Mouse (Mus musculus): ENCODE measurements around the gene Herpud2. TPM values are rescaled to one million over a fixed set of nuclear protein-coding genes. Genes with fewer than 3 reads are reported as not detected.
"Not testable (repeated sequence)": the region's sequence is repeated elsewhere in the genome, so short reads cannot be mapped to it uniquely, and the experiment has no call there.

Gene Herpud2
- polyA plus RNA-seq, 1 experiment: not detected

- 48% methylated on average over 1 of the region's 1 CpGs for WGBS
- no peak for TF ChIP-seq CTCF (IDR thresholded peaks at IDR 0.05; ENCODE audit: insufficient read depth, low read depth, low read length)
- Histone ChIP-seq H3K27ac (ENCODE audit: insufficient read depth, low read depth, low read length) (no peak overlapping the region), H3K4me1 (ENCODE audit: control insufficient read depth, insufficient read depth, low read length) (no peaks in the 10 kb centered on the region), H3K4me3 (ENCODE audit: insufficient read depth, low read depth, low read length) (no peak overlapping the region)
Observed at GRCm38 (mm10) chr9:25140330-25140729, 11.3 kb downstream of the Herpud2 start.

DNA sequence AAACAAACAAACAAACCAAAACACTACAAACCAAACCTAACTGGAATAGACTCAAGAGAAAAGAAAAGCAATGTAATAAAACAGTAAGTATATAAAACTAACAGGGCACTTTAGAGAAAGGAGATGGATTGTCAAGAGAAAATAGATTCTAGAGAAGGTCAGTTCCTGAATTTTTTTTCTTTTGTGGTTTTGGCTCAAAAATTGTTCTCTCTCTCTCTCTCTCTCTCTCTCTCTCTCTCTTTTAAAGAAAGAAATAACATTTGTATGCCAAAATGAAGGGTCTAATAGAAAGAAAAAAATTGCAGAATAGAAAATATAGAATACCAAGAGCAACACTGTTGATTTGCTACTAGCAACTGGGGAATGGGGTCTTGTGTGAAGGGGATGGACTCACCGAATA, 12.7 kb downstream of the Herpud2 start:
- Histone ChIP-seq H3K4me3 (ENCODE audit: insufficient read depth, low read depth, low read length) (no peak overlapping the region), H3K4me1 (ENCODE audit: control insufficient read depth, insufficient read depth, low read length) (no peaks in the 10 kb centered on the region), H3K27ac (ENCODE audit: insufficient read depth, low read depth, low read length) (no peak overlapping the region)
- TF ChIP-seq POLR2A (IDR thresholded peaks at IDR 0.05; ENCODE audit: insufficient read depth, low read depth, low read length) (no peak), CTCF (IDR thresholded peaks at IDR 0.05; ENCODE audit: insufficient read depth, low read depth, low read length) (no peak)
- 97% methylated on average over 1 of the region's 1 CpGs for WGBS

DNA sequence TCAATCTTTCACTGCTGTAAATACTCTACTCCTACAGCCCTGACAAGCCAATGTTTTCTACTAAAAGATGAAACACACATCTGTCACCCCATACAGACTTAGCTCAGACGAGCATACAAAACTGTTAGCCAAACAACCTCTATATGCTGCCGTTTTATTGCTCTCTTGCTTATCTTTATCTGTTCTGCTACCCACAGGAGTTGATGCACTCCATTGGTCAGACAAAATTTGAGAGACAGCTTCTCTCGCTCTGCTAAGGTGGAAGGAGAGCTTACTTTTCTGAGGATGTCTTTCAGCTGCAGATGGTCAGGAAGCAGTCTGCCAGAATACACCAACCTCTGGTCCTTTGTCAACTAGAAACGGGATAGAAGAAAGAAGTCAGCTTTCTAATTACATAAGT, 18.7 kb downstream of the Herpud2 start:
- TF ChIP-seq CTCF (IDR thresholded peaks at IDR 0.05; ENCODE audit: insufficient read depth, low read depth, low read length): no peak
- no peak for TF ChIP-seq POLR2A (IDR thresholded peaks at IDR 0.05; ENCODE audit: insufficient read depth, low read depth, low read length)
- no peak overlapping the region for H3K27ac ChIP-seq (ENCODE audit: insufficient read depth, low read depth, low read length)
- 74% methylated on average over 4 of the region's 4 CpGs for WGBS
- no peaks in the 10 kb centered on the region for H3K4me1 ChIP-seq (ENCODE audit: control insufficient read depth, insufficient read depth, low read length)
- H3K4me3 ChIP-seq (ENCODE audit: insufficient read depth, low read depth, low read length): no peak overlapping the region

- no peak for TF ChIP-seq POLR2A (IDR thresholded peaks at IDR 0.05; ENCODE audit: insufficient read depth, low read depth, low read length)
- no peak for TF ChIP-seq CTCF (IDR thresholded peaks at IDR 0.05; ENCODE audit: insufficient read depth, low read depth, low read length)
Observed at GRCm38 (mm10) chr9:25132253-25132652, 19.4 kb downstream of the Herpud2 start.

GRCm38 (mm10) chr9:25124048-25124447, 27.6 kb downstream of the Herpud2 start:
- WGBS: 89% methylated on average over 2 of the region's 2 CpGs
- no peaks in the 10 kb centered on the region for H3K4me1 ChIP-seq (ENCODE audit: control insufficient read depth, insufficient read depth, low read length)
- no peak overlapping the region for H3K4me3 ChIP-seq (ENCODE audit: insufficient read depth, low read depth, low read length)
- no peak for TF ChIP-seq CTCF (IDR thresholded peaks at IDR 0.05; ENCODE audit: insufficient read depth, low read depth, low read length)
- no peak for TF ChIP-seq POLR2A (IDR thresholded peaks at IDR 0.05; ENCODE audit: insufficient read depth, low read depth, low read length)
- no peak overlapping the region for H3K27ac ChIP-seq (ENCODE audit: insufficient read depth, low read depth, low read length)

More at GRCm38 (mm10) chr9:25132253-25132652, 19.4 kb downstream of the Herpud2 start:
- Histone ChIP-seq H3K4me1 (ENCODE audit: control insufficient read depth, insufficient read depth, low read length) (no peaks in the 10 kb centered on the region), H3K27ac (ENCODE audit: insufficient read depth, low read depth, low read length) (no peak overlapping the region), H3K4me3 (ENCODE audit: insufficient read depth, low read depth, low read length) (no peak overlapping the region)

GRCm38 (mm10) chr9:25123590-25123989, 28.0 kb downstream of the Herpud2 start:
- H3K4me3 ChIP-seq (ENCODE audit: insufficient read depth, low read depth, low read length); H3K4me1 ChIP-seq (ENCODE audit: control insufficient read depth, insufficient read depth, low read length); H3K27ac ChIP-seq (ENCODE audit: insufficient read depth, low read depth, low read length): not testable (repeated sequence)
- WGBS: 97% methylated on average over 1 of the region's 1 CpGs

DNA sequence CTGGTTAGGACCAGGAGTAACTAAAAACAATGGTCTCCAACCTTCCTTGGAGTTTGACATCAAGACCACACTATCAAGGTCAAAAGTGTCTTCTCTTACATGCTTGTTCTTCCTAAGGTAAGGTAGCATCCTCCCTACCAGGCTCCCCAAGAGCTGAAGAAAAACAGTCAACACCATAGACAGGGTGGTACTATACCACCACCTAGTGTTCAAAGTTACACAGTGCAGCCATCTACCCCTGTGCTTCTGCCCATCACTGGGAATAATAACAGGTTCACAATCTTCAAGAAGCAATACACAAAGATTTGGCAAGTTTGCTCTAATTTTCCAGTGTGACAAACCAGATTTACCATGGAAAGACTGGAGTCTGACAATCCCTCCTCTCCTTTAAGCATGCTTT, 47.0 kb downstream of the Herpud2 start:
- TF ChIP-seq POLR2A (IDR thresholded peaks at IDR 0.05; ENCODE audit: insufficient read depth, low read depth, low read length) (no peak), CTCF (IDR thresholded peaks at IDR 0.05; ENCODE audit: insufficient read depth, low read depth, low read length) (no peak)
- no peak overlapping the region for H3K27ac ChIP-seq (ENCODE audit: insufficient read depth, low read depth, low read length)
- no peak overlapping the region for H3K4me3 ChIP-seq (ENCODE audit: insufficient read depth, low read depth, low read length)
- no peaks in the 10 kb centered on the region for H3K4me1 ChIP-seq (ENCODE audit: control insufficient read depth, insufficient read depth, low read length)

DNA sequence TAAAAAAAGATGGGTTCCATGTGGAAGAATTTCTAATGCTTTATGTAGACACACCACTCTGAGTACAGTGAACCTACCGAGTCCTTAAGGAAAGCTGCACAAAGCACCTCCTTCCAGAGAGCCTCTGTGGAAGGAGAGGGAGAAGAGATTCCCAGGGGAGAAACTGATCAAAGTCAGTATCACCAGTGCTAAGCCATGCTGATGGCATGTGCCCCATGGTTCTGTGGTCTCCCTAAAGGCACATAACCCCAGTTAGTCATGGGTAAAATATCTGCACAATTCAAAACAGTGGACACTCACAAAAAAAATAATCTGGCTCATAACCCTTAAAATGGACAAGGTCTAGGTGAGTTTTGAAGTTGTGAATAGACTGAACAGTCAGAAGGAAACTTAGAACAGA, 48.7 kb downstream of the Herpud2 start:
- TF ChIP-seq CTCF (IDR thresholded peaks at IDR 0.05; ENCODE audit: insufficient read depth, low read depth, low read length) (no peak), POLR2A (IDR thresholded peaks at IDR 0.05; ENCODE audit: insufficient read depth, low read depth, low read length) (no peak)
- H3K4me1 ChIP-seq (ENCODE audit: control insufficient read depth, insufficient read depth, low read length): peaks cover 2% of the 10 kb centered on the region; the same call in 1 of the 2 replicates
- WGBS: 96% methylated on average over 1 of the region's 1 CpGs

DNA sequence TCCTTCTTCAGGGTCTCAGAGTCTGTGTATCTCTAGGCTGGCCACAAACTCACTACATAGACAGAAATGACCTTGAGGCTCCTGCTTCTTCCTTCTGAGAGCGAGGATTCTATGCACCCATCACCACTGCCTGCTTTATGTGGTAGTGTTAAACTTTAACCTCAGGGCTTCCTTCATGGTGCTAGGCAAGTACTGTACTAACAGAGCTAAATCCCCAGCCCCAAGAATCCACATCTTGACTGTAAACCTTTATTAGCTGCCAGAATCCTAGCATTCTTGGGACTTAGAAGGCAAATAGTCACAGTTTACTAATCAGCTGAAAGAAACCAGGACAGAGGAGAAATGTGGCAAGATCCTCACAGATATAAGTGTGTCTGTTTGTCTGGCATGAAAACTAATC, 60.8 kb downstream of the Herpud2 start:
- TF ChIP-seq CTCF (IDR thresholded peaks at IDR 0.05; ENCODE audit: insufficient read depth, low read depth, low read length): no peak
- no peak for TF ChIP-seq POLR2A (IDR thresholded peaks at IDR 0.05; ENCODE audit: insufficient read depth, low read depth, low read length)
- Histone ChIP-seq H3K27ac (ENCODE audit: insufficient read depth, low read depth, low read length) (no peak overlapping the region), H3K4me1 (ENCODE audit: control insufficient read depth, insufficient read depth, low read length) (no peaks in the 10 kb centered on the region), H3K4me3 (ENCODE audit: insufficient read depth, low read depth, low read length) (no peak overlapping the region)
- WGBS: 94% methylated on average over 1 of the region's 1 CpGs

More for the DNA sequence above, 48.7 kb downstream of the Herpud2 start:
- no peak overlapping the region for H3K27ac ChIP-seq (ENCODE audit: insufficient read depth, low read depth, low read length)
- no peak overlapping the region for H3K4me3 ChIP-seq (ENCODE audit: insufficient read depth, low read depth, low read length)

- no peaks in the 10 kb centered on the region for H3K4me1 ChIP-seq (ENCODE audit: control insufficient read depth, insufficient read depth, low read length)
- no peak for TF ChIP-seq POLR2A (IDR thresholded peaks at IDR 0.05; ENCODE audit: insufficient read depth, low read depth, low read length)
- no peak for TF ChIP-seq CTCF (IDR thresholded peaks at IDR 0.05; ENCODE audit: insufficient read depth, low read depth, low read length)
- H3K27ac ChIP-seq (ENCODE audit: insufficient read depth, low read depth, low read length): no peak within 1 kb of the TSS
- no peak within 1 kb of the TSS for H3K4me3 ChIP-seq (ENCODE audit: insufficient read depth, low read depth, low read length)
- 93% methylated on average over 2 of the region's 2 CpGs for WGBS
Observed at GRCm38 (mm10) chr9:25089122-25089521, 62.5 kb downstream of the Herpud2 start, which contains the start of gene Gm10181. Gene Gm10181, plus strand, starts transcription at chr9:25089422.
